Mouse (Mus musculus) cerebellum, adult 2 months (tissue): Measurements from ENCODE around the gene Ddx41. TPM values are rescaled to one million over a fixed set of nuclear protein-coding genes. Genes with fewer than 3 reads are reported as not detected.

Source experiments
- DNase-seq, 2 experiments: peaks; one replicate each; pipeline ENCODE4 v3.0.0; 2021
- H3K27ac ChIP-seq: fragments of 200-500 bp; 2 replicates; pipeline ENCODE4 v1.5.1; 2012; ENCODE audit warnings: low read length, control low read depth, inconsistent platforms; ENCODE audit not compliant: insufficient read depth
- H3K27me3 ChIP-seq: fragments of 200-500 bp; 2 replicates; pipeline ENCODE4 v1.6.1; 2012; ENCODE audit warnings: inconsistent platforms, mild to moderate bottlenecking, low read length, moderate library complexity; ENCODE audit not compliant: control insufficient read depth, insufficient read depth
- H3K4me1 ChIP-seq: fragments of 200-500 bp; 2 replicates; pipeline ENCODE4 v1.6.1; 2011; ENCODE audit warnings: low read length; ENCODE audit not compliant: control insufficient read depth, insufficient read depth
- H3K4me3 ChIP-seq: fragments of 200-500 bp; replicated peaks from 2 replicates; pipeline ENCODE3; 2011; ENCODE audit warnings: mild to moderate bottlenecking, low read depth, low read length, control low read depth; ENCODE audit not compliant: insufficient read depth
- CTCF ChIP-seq: fragments of 200-500 bp; IDR thresholded peaks from 2 replicates; pipeline ENCODE4 v1.5.1; 2011; ENCODE audit warnings: low read depth, mild to moderate bottlenecking, control low read depth, low read length, moderate library complexity, borderline replicate concordance; ENCODE audit not compliant: insufficient read depth
- POLR2A ChIP-seq: fragments of 200-500 bp; IDR thresholded peaks from 2 replicates; pipeline ENCODE4 v1.6.1; 2011; ENCODE audit warnings: low read length, control low read depth, borderline replicate concordance; ENCODE audit not compliant: insufficient read depth
- WGBS: fragments of 180-500 bp; shearing (Covaris S2); methylation state at CpG from one replicate; pipeline ENCODE4 v1.1.7; 2018; 5-methylcytosine and 5-hydroxymethylcytosine counted together
- polyA plus RNA-seq: library from polyadenylated mRNA; depleted of rRNA; stranded (reverse); fragments of >200 nt; gene quantifications from 2 replicates; pipeline ENCODE4 v1.2.3, GENCODE M21; 2012

The Ddx41 gene
- polyA plus RNA-seq, 1 experiment: 66.3 TPM

DNA sequence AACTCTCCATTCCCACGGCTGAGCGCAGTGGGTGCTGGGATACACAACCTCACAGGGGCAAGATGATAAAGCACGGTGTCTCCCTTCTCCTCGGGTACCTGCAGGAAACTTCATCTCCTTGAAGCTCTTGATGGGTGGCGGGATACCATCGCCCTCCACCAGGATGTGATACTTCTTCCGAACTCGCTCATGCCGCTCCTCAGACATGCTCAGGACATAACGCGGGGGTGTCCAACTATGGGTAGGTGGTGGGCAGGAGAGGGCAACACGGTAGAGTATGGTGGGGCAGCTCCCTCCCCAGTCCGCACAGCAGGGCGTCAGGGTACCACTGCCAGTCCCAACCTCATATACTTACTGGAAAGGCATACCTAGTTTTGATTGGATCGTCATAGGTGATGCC is 1.3 kb downstream of the Ddx41 start:
- Histone ChIP-seq H3K4me3 (peak overlapping the region; percentile 84), H3K27me3 (no peaks in the 10 kb centered on the region), H3K27ac (no peak overlapping the region), H3K4me1 (peaks cover 7% of the 10 kb centered on the region)
- WGBS: 89% methylated on average over 15 of the region's 15 CpGs
- no peak for DNase-seq
- TF ChIP-seq POLR2A (no peak), CTCF (no peak)

DNA sequence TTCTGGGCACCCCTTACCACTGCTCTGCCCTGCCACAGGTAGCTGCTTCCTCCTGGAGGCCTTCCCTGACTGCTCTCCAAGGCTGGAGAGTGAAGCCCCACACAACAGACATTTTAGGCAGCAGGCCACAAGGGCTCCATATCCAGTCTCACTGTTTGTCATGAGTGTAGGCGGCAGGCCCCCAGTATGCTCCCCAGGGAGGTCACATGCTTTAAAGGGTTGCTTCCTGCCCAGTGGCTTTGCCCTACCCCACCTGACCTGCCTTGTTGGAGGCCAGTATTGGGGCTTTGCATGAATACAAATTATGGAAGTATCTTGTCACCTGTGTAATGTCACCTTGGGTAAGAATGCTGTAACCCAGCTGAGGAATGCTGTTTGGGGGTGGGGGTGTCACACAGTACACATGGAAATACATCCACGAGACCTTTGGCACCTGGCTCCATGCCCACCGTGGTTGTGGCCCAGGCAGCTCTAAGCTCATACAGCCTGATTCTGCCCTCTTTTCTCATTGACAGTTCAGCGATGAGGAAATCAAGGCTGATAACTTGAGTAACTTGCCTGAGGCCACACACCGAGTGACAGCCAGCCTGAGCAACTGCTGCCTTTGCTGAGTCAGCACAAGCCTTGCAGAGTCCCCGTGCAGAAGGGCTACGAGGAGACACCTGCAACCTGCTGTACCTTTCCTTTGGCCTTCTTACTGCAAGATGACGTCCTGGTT is 7.1 kb downstream of the Ddx41 start, which contains the start of gene Dok3:
Dok3 (minus strand) TSS at position 99 of the 718 bp plus-strand sequence.
- no peak within 1 kb of the TSS for H3K27ac ChIP-seq
- no peak within 1 kb of the TSS for H3K4me3 ChIP-seq
- 75% methylated on average over 8 of the region's 8 CpGs for WGBS
- no peak for DNase-seq
- TF ChIP-seq POLR2A (no peak), CTCF (no peak)
- no peaks in the 10 kb centered on the region for H3K27me3 ChIP-seq
- no peaks in the 10 kb centered on the region for H3K4me1 ChIP-seq

DNA sequence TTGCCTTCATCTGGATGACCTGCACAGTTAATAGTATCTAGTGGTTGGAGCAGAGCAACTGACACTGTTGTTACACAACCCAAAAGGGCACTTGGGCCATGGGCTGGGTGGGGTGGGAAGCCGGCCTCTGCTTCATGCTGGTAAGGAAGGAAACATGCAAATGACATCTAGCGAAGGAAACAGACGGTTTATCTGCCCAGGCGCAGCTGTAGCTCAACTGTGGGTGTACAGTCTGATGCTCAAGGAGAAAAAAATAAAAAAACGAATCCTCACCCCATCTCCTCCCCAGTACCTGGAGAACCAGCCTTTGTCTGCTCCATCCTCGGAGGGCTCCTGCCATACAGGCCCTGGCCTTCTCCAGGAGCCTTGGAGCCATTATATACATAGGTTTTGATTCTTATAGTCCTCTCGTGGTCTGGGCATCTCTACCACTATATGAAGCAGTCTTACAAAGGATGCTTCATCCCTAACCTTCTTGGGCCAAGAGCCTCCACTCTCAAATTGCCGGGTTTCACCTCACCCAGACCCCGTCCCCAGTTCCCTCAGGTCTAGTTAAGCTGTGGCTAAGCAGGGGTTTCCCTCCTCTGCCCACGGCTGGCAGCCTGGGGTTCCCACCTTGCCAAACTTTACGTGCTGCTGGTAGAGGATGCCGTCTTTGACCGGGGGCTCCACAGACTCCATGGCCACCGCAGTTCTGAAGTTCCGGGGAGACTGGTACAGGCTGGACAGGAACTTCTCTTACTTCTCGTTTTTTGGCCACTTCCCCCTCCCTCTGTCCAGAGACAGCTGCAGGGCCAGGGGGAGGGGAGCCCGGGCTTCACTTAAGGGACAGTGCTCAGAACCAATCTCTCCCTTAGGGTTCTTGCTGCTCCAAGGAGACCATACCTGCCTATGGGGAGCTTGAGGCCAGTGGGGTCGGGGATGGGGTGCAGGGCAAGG is 8.4 kb downstream of the Ddx41 start:
- WGBS: 71% methylated on average over 18 of the region's 18 CpGs
- Histone ChIP-seq H3K4me1 (no peaks in the 10 kb centered on the region), H3K27ac (no peak overlapping the region), H3K27me3 (no peaks in the 10 kb centered on the region), H3K4me3 (no peak overlapping the region)
- no peak for DNase-seq
- TF ChIP-seq CTCF (no peak), POLR2A (no peak)

DNA sequence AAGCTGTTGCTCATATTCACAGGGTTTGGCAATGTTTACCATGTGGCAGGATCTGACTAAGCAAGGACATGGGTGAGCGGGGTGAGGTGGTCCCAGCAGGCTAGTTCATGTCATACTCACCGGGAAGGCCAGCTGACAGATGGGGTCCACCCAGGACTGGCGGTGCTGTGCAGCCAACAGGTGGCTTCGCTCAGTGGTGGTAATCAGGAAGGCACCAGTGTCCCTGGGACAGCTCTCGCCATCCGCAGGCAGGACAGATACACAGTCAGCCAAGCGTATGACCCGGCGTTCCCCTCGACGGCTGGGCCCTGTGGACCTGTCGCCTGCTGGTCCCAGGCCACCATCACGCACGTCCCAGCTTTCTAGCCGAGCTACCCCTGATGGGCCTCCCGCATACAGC is 9.2 kb downstream of the Ddx41 start:
- Histone ChIP-seq H3K4me3 (no peak overlapping the region), H3K27ac (no peak overlapping the region), H3K27me3 (no peaks in the 10 kb centered on the region), H3K4me1 (no peaks in the 10 kb centered on the region)
- 32% methylated on average over 16 of the region's 16 CpGs for WGBS
- no peak for DNase-seq
- TF ChIP-seq POLR2A (no peak), CTCF (no peak)

DNA sequence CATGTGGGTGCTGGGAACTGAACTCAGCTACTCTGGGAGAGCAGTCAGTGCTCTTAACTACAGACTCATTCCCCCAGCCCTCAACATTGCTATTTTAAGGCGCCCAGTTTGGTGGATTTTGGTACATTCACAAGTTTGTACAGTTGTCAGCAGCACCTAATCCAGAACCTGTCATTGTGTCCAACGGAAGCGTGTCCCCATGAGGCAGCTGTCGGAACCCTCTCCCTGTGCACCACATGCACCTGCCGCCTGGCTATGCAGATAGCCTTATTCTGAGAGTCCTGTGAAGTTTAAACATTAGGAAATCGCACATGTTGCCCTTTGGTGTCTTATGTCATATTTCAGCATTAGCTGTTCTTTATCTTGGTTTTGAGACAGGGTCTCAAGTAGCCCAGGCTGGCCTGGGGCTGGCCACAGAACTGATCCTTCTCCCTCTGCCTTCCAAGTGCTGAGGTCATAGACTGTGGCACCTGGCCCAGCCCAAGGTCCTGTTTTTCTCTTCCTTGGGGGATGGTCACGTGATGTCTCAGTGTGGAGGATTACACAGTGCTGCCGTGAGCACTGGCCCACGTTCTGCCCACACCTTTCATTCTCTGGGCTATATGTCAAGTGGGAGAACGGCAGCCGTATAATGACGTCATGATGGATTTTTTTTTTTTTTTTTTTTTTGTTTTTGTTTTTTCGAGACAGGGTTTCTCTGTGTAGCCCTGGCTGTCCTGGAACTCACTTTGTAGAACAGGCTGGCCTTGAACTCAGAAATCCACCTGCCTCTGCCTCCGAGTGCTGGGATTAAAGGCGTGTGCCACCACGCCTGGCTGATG is 10.5 kb downstream of the Ddx41 start:
- H3K27ac ChIP-seq: no peak overlapping the region
- no peaks in the 10 kb centered on the region for H3K4me1 ChIP-seq
- no peaks in the 10 kb centered on the region for H3K27me3 ChIP-seq
- no peak overlapping the region for H3K4me3 ChIP-seq
- 74% methylated on average over 16 of the region's 16 CpGs for WGBS
- DNase-seq: no peak
- no peak for TF ChIP-seq POLR2A
- no peak for TF ChIP-seq CTCF

DNA sequence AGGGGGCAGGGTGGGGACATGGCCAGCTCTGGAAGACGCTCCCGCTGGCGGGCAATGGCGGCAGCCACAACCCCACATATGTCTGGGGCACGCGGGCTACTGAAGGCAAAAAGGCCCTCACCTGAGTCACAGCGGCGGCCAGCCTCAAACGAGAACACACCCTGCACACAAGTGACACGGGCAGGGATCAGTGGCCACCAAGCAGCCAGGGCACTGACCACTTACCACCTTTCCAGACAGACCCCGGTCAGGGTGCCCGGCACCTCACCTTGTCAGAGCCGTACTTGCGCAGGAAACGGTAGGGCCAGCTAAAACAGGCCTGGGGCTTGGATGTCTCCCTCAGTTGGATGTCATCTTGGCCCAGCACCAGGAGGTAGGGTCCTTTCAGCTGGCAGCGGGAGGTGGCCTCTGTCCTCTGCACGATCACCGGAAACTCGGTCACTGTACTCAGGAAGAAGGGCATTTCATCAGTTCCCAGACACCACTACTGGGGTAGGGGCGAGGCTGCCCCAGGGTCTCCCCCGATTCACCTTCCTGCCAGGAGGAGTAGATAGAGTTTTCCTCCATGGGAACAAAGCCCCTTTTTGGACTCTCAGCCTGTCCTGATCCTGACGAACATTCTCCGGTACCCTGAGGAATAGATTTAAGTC is 12.4 kb downstream of the Ddx41 start:
- H3K27me3 ChIP-seq: no peaks in the 10 kb centered on the region
- 85% methylated on average over 23 of the region's 23 CpGs for WGBS
- TF ChIP-seq CTCF (no peak), POLR2A (no peak)

DNA sequence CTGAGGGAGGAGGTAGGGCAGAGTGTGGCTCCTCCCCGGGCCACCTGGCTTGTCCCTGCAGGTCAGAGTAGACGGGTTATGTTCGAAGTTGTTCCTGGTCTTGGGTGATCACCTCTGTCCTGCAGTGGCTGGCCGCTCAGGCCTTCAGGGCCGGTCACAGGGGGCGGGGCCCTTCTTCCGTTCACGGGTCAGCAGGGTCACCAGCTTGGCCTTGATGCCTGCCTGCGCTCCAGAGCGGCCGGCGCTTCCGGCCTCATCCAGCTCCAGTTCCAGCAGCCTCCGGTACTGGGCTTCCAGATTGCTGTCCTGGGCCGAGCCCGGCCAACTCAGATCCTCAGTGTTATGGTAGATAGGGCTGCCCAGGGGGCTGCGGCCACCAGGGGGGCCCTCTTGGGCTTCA is 13.2 kb downstream of the Ddx41 start:
- no peak for DNase-seq
- TF ChIP-seq POLR2A (no peak), CTCF (no peak)
- Histone ChIP-seq H3K4me1 (no peaks in the 10 kb centered on the region), H3K27me3 (no peaks in the 10 kb centered on the region), H3K4me3 (no peak overlapping the region), H3K27ac (no peak overlapping the region)
- 69% methylated on average over 17 of the region's 17 CpGs for WGBS

More for the DNA sequence above, 12.4 kb downstream of the Ddx41 start:
- no peaks in the 10 kb centered on the region for H3K4me1 ChIP-seq
- no peak overlapping the region for H3K4me3 ChIP-seq
- H3K27ac ChIP-seq: no peak overlapping the region
- DNase-seq: no peak
